Mouse (Mus musculus) lung, postnatal 14 days (tissue): ENCODE measurements around the gene Jag1.
A peak's percentile ranks its signal among the peaks of the same experiment; 100 is the strongest.

Source experiments
- DNase-seq: peaks from one replicate; pipeline ENCODE4 v3.0.0; 2021

The Jag1 gene

GRCm38 (mm10) chr2:137049906-137050305 is 66.5 kb downstream of the Jag1 start:
- peak; percentile 10 for DNase-seq

GRCm38 (mm10) chr2:137049367-137049766 is 67.1 kb downstream of the Jag1 start:
- peak; percentile 10 for DNase-seq

DNA sequence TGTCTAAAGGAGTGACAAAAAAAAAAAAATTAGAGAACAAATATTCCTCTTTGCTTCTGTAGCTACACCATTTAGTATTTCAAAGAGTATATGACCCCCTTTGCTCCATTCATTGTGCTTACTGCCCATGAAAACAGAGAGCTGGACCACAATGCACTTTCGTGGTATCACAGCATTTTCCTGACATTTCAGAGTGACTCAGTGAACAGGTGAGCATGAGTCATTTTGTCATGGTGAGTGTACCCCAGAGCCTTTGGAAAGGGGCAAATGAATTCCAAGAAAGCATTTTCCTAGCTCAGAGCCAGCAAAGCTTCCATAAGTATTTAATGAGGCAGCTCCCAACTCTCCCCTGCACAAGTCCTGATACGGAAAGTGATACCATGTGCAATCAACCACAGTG is 72.3 kb downstream of the Jag1 start:
- no peak for DNase-seq
